Mouse (Mus musculus) hindbrain, embryonic 14.5 days (tissue): ENCODE data around the gene Prox2. TPM values are rescaled to one million over a fixed set of nuclear protein-coding genes. Genes with fewer than 3 reads are reported as not detected.
"Not testable (repeated sequence)": the region's sequence is repeated elsewhere in the genome, so short reads cannot be mapped to it uniquely, and the experiment has no call there.

ENCODE experiments used
- ATAC-seq: fragments of 200-750 bp; cut with Nextera tagmentation; 2 replicates; pipeline ENCODE4 v1.8.0; 2017; ENCODE audit warnings: moderate number of reproducible peaks, mild to moderate bottlenecking, moderate TSS enrichment, moderate library complexity; ENCODE audit not compliant: low FRiP score
- DNase-seq: peaks from one replicate; pipeline ENCODE4 v3.0.0-alpha.2; 2015; ENCODE audit warnings: low spot score
- H3K27ac ChIP-seq: fragments of 300-500 bp; sonication (generic); 2 replicates; pipeline ENCODE4 v1.5.1; 2014; ENCODE audit warnings: mild to moderate bottlenecking, moderate library complexity
- H3K27me3 ChIP-seq: fragments of 300-500 bp; sonication (generic); 2 replicates; pipeline ENCODE4 v1.6.1; 2014; ENCODE audit warnings: mild to moderate bottlenecking, low read length, mixed read lengths; ENCODE audit not compliant: control insufficient read depth, insufficient read depth
- H3K36me3 ChIP-seq: fragments of 300-500 bp; sonication (generic); replicated peaks from 2 replicates; pipeline ENCODE4 v1.6.1; 2014; ENCODE audit not compliant: control insufficient read depth, insufficient read depth
- H3K4me1 ChIP-seq: fragments of 300-500 bp; sonication (generic); replicated peaks from 2 replicates; pipeline ENCODE4 v1.6.1; 2014; ENCODE audit warnings: antibody characterized with exemption, low read length, mixed read lengths; ENCODE audit not compliant: control insufficient read depth, insufficient read depth
- H3K4me2 ChIP-seq: fragments of 300-500 bp; sonication (generic); replicated peaks from 2 replicates; pipeline ENCODE4 v1.6.1; 2014; ENCODE audit warnings: mild to moderate bottlenecking, moderate library complexity
- H3K4me3 ChIP-seq: fragments of 300-500 bp; sonication (generic); replicated peaks from 2 replicates; pipeline ENCODE4 v1.5.1; 2014; ENCODE audit warnings: mild to moderate bottlenecking, low read length
- H3K9ac ChIP-seq: fragments of 300-500 bp; sonication (generic); 2 replicates; pipeline ENCODE4 v1.6.1; 2014
- H3K9me3 ChIP-seq: fragments of 300-500 bp; sonication (generic); 2 replicates; pipeline ENCODE4 v1.6.1; 2016; ENCODE audit warnings: low read length; ENCODE audit not compliant: control insufficient read depth
- WGBS: fragments of 180-500 bp; shearing (Covaris S2); extraction: QIAGEN DNeasy Blood & Tissue Kit; methylation state at CpG from one replicate; pipeline ENCODE4 v1.1.7; 2014; 5-methylcytosine and 5-hydroxymethylcytosine counted together
- polyA plus RNA-seq: library from polyadenylated mRNA; unstranded; fragments of >200 nt; fragmentation: Nextera tagmentation; extraction: Ambion mirVana; gene quantifications from 2 replicates; pipeline ENCODE4 v1.2.1, GENCODE M21; 2014

Gene Prox2
- polyA plus RNA-seq, 1 experiment from 2014 or later = 1.9 TPM

DNA sequence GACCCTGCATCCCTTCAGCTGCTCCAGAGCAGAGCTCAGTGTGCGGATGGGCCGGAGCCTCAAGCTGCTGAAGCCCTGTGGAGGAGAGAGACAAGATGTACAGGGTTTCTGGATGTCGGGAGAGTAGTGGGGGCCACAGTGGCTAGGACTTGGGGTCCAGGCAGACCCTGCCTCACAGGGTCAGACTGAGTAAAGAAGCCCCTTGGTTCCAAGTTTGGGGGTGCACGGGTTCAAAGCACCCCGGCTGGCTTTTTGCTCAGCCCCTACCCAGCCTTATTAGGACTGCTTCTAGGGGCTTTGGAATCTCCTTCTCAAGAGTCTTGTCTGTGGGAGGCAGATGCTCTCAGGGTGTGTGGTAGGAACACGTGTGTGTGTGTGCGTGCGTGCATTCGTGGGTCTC is 36.3 kb upstream of the Prox2 start:
- Histone ChIP-seq H3K4me1 (peaks cover 14% of the 10 kb centered on the region), H3K27me3 (no peaks in the 10 kb centered on the region), H3K9me3 (no peaks in the 10 kb centered on the region), H3K36me3 (peaks cover 15% of the 10 kb centered on the region), H3K4me2 (no peak overlapping the region), H3K27ac (no peak overlapping the region), H3K4me3 (no peak overlapping the region), H3K9ac (no peak overlapping the region)
- WGBS = 87% methylated on average over 9 of the region's 9 CpGs
- DNase-seq (no peak), ATAC-seq (no peak)

DNA sequence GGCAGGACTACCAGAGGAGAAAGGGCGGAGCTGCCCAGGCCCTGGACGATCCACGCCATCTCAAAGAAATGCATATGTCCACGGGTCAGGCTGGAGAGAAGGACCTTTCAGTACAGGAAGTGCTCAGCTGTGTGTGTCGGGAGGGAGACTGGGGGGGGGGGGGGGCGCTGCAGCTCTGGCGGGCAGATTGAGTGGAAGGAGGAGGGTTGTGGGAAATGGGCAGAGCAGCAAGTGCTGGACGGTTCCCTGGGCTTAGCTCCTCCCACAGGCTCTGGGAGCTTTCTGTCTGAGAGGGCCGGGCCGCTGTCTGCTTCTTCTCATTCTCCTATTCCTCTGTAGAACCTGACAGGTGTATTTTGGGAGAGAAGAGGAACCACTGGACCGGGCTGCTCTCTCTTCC is 35.8 kb upstream of the Prox2 start:
- Histone ChIP-seq H3K9me3 (no peaks in the 10 kb centered on the region), H3K36me3 (peaks cover 15% of the 10 kb centered on the region), H3K27me3 (no peaks in the 10 kb centered on the region), H3K4me2 (no peak overlapping the region), H3K4me3 (no peak overlapping the region), H3K27ac (no peak overlapping the region), H3K4me1 (peaks cover 14% of the 10 kb centered on the region), H3K9ac (no peak overlapping the region)
- WGBS = 39% methylated on average over 9 of the region's 11 CpGs
- DNase-seq (no peak), ATAC-seq (no peak)

DNA sequence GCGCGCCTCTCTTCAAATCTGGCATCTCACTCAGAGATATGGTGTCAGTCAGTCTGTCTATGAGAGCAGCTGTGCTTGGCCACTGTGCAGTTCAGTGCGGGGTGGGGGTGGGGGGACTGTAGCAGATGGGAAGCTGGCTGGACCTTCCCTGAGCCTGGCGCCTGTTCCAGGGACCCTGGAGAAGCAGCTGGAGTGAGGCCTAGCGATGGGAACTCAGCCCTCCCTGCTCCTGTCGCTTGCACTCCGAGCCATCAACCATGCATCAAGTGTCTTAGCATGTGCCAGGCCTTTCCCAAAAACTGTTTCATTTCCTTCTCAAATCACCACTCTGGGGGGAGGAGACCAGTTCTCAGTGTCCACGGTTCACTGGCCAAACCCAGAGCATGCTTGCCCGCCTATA is 35.1 kb upstream of the Prox2 start:
- no peak for DNase-seq
- Histone ChIP-seq H3K27me3 (no peaks in the 10 kb centered on the region), H3K4me2 (no peak overlapping the region), H3K4me3 (no peak overlapping the region), H3K27ac (no peak overlapping the region), H3K36me3 (peaks cover 15% of the 10 kb centered on the region), H3K9ac (no peak overlapping the region), H3K9me3 (no peaks in the 10 kb centered on the region), H3K4me1 (peaks cover 12% of the 10 kb centered on the region)
- 59% methylated on average over 9 of the region's 9 CpGs for WGBS
- no peak; the same call in 1 of the 2 replicates for ATAC-seq

DNA sequence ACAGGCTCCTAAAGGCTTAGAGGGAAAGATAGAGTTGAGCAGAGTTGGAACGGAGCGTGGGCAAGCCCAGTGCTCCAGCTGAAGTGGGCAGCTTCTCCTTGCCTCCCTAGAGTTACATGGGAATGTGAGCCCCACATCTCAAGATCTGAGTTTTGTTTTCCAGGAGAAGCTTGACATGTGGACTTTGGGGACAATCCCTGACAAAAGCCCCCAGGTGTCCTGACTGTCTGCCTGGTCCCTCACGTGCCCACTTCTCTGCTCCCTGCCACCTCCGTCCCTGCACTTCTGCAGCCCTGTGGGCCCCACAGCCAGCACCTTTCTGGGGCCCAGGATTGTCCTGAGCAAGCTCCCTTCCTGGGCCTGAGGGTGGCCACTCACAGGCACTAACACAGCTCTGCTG is 34.3 kb upstream of the Prox2 start:
- H3K36me3 ChIP-seq = peaks cover 15% of the 10 kb centered on the region
- H3K27me3 ChIP-seq = no peaks in the 10 kb centered on the region
- H3K9ac ChIP-seq = no peak overlapping the region
- H3K9me3 ChIP-seq = no peaks in the 10 kb centered on the region
- ATAC-seq (no peak), DNase-seq (no peak)
- H3K4me3 ChIP-seq = no peak overlapping the region
- no peak overlapping the region for H3K27ac ChIP-seq
- peaks cover 4% of the 10 kb centered on the region for H3K4me1 ChIP-seq
- H3K4me2 ChIP-seq = no peak overlapping the region
- WGBS = 88% methylated on average over 4 of the region's 4 CpGs

DNA sequence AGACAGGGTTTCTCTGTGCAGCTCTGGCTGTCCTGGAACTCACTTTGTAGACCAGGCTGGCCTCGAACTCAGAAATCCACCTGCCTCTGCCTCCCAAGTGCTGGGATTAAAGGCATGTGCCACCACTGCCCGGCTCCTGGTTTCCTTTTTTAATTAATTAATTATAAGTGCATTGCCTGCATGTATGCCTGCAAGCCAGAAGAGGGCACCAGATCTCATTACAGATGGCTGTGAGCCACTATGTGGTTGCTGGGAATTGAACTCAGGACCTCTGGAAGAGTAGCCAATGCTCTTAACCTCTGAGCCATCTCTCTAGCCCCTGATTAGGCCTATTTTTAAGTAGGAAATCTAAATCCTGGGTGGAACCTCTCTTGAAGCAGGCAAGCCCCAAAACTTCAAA is 33.7 kb upstream of the Prox2 start:
- H3K36me3 ChIP-seq = peaks cover 18% of the 10 kb centered on the region
- not testable (repeated sequence) for H3K9ac ChIP-seq, ATAC-seq, H3K9me3 ChIP-seq, DNase-seq, H3K4me3 ChIP-seq, H3K27me3 ChIP-seq, H3K4me1 ChIP-seq, H3K27ac ChIP-seq, H3K4me2 ChIP-seq
- WGBS = 59% methylated on average over 2 of the region's 2 CpGs

DNA sequence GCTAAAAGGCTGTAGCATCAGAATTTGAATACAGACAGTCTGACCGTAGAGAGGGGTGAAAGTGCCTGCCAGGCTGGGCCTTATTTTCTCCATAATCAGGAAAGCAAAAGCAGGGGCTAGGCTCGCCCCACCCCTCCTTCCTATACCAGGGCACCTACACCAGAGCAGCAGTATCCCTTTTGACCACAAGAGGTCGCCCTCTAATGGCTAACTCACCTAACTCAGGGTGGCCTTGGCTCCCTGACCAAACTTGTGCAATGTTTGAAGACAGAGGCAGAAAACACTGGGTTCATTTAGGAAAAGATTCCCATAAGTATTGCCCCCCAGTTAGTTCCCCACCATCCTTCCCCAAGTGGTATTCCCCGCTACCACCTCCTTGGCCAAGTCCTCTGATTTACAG is 32.2 kb upstream of the Prox2 start:
- peaks cover 22% of the 10 kb centered on the region for H3K36me3 ChIP-seq
- ATAC-seq (no peak), DNase-seq (peak; percentile 94)
- no peaks in the 10 kb centered on the region for H3K27me3 ChIP-seq
- WGBS = 18% methylated on average over 4 of the region's 4 CpGs
- no peak overlapping the region for H3K9ac ChIP-seq
- H3K9me3 ChIP-seq = no peaks in the 10 kb centered on the region
- no peak overlapping the region for H3K27ac ChIP-seq
- no peak overlapping the region for H3K4me2 ChIP-seq
- no peaks in the 10 kb centered on the region for H3K4me1 ChIP-seq
- no peak overlapping the region for H3K4me3 ChIP-seq

DNA sequence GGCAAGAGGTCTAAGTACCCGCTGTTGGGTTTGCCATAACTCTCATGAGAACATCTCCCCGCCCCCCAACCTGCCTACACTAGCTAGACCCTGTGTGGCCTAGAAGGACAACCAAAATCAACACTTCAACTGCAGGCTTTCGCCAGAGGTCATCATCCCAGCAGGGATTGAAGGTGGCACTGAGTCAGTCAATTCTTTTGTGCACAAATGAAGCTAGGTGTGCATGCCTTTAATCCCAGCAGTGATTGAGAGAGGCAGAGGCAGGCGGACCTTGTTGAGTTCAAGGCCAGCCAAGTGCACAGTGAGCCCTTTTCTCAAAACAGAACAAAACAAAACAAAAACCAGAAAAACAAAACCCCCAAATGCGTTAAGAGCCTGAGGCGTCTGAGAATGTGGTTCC is 30.5 kb upstream of the Prox2 start:
- H3K9ac ChIP-seq = no peak overlapping the region
- H3K4me2 ChIP-seq = no peak overlapping the region
- ATAC-seq (no peak), DNase-seq (no peak)
- H3K27ac ChIP-seq = no peak overlapping the region
- no peaks in the 10 kb centered on the region for H3K4me1 ChIP-seq
- H3K36me3 ChIP-seq = peaks cover 14% of the 10 kb centered on the region; the same call in 1 of the 2 replicates
- 87% methylated on average over 6 of the region's 6 CpGs for WGBS
- no peaks in the 10 kb centered on the region for H3K27me3 ChIP-seq
- H3K4me3 ChIP-seq = no peak overlapping the region
- H3K9me3 ChIP-seq = no peaks in the 10 kb centered on the region

DNA sequence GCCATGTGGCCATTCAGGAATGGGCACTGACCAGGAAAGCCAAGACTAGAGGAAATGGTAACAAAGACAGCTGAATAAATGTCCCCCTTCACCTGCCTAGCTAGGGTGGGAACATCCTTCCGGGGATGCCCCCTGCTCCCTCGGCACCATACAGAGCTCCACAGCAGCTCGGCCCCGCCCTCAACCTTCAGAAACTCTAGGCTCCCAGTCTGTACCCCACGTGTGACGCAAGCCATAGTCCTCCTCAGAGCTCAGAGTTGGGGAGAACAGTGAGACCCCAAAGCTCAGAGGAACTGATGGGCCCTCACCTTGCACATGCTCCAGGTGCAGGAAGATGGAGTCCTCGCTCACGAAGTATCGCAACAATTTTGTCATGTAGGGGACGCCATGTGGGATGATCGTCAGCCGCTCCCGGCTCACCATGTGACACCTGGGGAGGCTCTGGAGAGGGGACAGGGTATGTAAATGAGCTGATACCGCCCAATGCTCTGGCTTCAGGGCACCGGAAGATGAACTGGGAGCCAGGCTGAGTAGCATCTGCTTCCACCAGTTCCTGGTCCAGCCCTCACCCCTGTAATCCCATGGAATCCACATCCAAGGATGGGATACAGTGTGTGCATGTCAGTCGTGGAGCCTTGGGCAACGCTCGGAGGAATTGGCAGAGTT is 29.6 kb upstream of the Prox2 start:
- Histone ChIP-seq H3K4me3 (no peak overlapping the region), H3K27me3 (no peaks in the 10 kb centered on the region), H3K36me3 (peaks cover 23% of the 10 kb centered on the region), H3K9me3 (no peaks in the 10 kb centered on the region), H3K4me2 (no peak overlapping the region), H3K4me1 (no peaks in the 10 kb centered on the region), H3K9ac (no peak overlapping the region), H3K27ac (no peak overlapping the region)
- WGBS = 44% methylated on average over 18 of the region's 18 CpGs
- DNase-seq (no peak), ATAC-seq (no peak)

DNA sequence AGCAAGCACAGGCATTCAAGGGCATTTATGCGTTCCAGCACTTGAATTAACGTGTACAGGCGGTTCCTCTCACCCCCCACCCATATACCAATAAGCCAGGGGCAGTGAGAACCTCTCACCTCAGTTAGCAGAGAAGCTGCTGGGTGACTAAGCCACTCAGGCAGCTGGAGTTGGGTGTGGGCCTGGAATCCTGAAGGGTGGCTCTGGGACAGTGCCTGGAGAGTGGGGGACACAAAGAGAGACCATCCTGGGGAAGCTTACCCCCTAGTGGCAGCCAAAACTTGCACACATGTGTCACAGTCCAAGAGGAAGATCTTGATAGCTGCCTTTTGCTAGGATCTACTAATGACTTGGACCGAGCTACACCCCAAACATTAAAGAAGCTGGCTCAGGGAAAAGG is 26.1 kb upstream of the Prox2 start:
- ATAC-seq = no peak
- H3K9me3 ChIP-seq = no peaks in the 10 kb centered on the region
- WGBS = 91% methylated on average over 4 of the region's 4 CpGs

More for the DNA sequence above, 26.1 kb upstream of the Prox2 start:
- H3K36me3 ChIP-seq = peaks cover 55% of the 10 kb centered on the region
- H3K4me3 ChIP-seq = no peak overlapping the region
- H3K4me1 ChIP-seq = no peaks in the 10 kb centered on the region
- no peak for DNase-seq
- no peak overlapping the region for H3K27ac ChIP-seq
- H3K4me2 ChIP-seq = no peak overlapping the region
- no peak overlapping the region for H3K9ac ChIP-seq
- H3K27me3 ChIP-seq = no peaks in the 10 kb centered on the region
